9 mouse cellular contexts compared by ENCODE assay signal in genomic region chr11:5862394-5863105, GRCm38 (mm10). TPM values are rescaled to one million over a fixed set of nuclear protein-coding genes. Genes with fewer than 3 reads are reported as not detected.
DNase-seq lines count a peak whose midpoint lies in the region; ATAC-seq lines count a peak whose summit lies in the region.
"Had no signal": no experiment of that assay in that cellular context is flagged by ENCODE, and none has a peak within 500 bp of the region (broad histone marks: within the 10 kb centered on the region; RNA-seq: fewer than 3 reads in every experiment).

No protein-coding gene starts in this region.

- H3K36me3 ChIP-seq in heart, embryonic 12.5 days: peaks cover 17% of the 10 kb centered on the region
- no peaks in the 10 kb centered on the region for H3K36me3 ChIP-seq in hindbrain, embryonic 15.5 days
- H3K36me3 ChIP-seq in liver, embryonic 13.5 days: no peaks in the 10 kb centered on the region
- no peaks in the 10 kb centered on the region; the same call in 1 of the 2 replicates for H3K36me3 ChIP-seq in stomach, embryonic 15.5 days

- 10% methylated on average over 15 of the region's 15 CpGs for WGBS in heart, embryonic 12.5 days
- WGBS in hindbrain, embryonic 15.5 days: 19% methylated on average over 15 of the region's 15 CpGs
- WGBS in liver, embryonic 13.5 days (ENCODE audit: insufficient replicate concordance): 12% methylated on average over 15 of the region's 15 CpGs
- WGBS in stomach, embryonic 15.5 days: 17% methylated on average over 15 of the region's 15 CpGs

- H3K4me2 ChIP-seq in heart, embryonic 12.5 days: peak overlapping the region; percentile 86
- H3K4me2 ChIP-seq in hindbrain, embryonic 15.5 days: peak overlapping the region; percentile 56
- peak overlapping the region; percentile 62 for H3K4me2 ChIP-seq in liver, embryonic 13.5 days
- peak overlapping the region; percentile 87 for H3K4me2 ChIP-seq in stomach, embryonic 15.5 days

- peaks cover 24% of the 10 kb centered on the region for H3K4me1 ChIP-seq in heart, embryonic 12.5 days (replicated peaks)
- peaks cover 15% of the 10 kb centered on the region for H3K4me1 ChIP-seq in hindbrain, embryonic 15.5 days (replicated peaks)
- H3K4me1 ChIP-seq in liver, embryonic 13.5 days (replicated peaks): peaks cover 4% of the 10 kb centered on the region; the same call in 1 of the 2 replicates
- H3K4me1 ChIP-seq in stomach, embryonic 15.5 days: peaks cover 21% of the 10 kb centered on the region

- peak overlapping the region; percentile 69 for H3K9ac ChIP-seq in heart, embryonic 12.5 days
- H3K9ac ChIP-seq in hindbrain, embryonic 15.5 days: no peak overlapping the region
- H3K9ac ChIP-seq in liver, embryonic 13.5 days: peak overlapping the region; percentile 36; the same call in 1 of the 2 replicates
- H3K9ac ChIP-seq in stomach, embryonic 15.5 days: peak overlapping the region; percentile 41; the same call in 1 of the 2 replicates

- H3K9me3 ChIP-seq in heart, embryonic 12.5 days (replicated peaks): peaks cover 4% of the 10 kb centered on the region; the same call in 1 of the 2 replicates
- H3K9me3 ChIP-seq in hindbrain, embryonic 15.5 days: no peaks in the 10 kb centered on the region
- no peaks in the 10 kb centered on the region for H3K9me3 ChIP-seq in liver, embryonic 13.5 days (replicated peaks)
- H3K9me3 ChIP-seq in stomach, embryonic 15.5 days: no peaks in the 10 kb centered on the region

- H3K27me3 ChIP-seq in heart, embryonic 12.5 days (replicated peaks): peaks cover 8% of the 10 kb centered on the region; the same call in 1 of the 2 replicates
- H3K27me3 ChIP-seq in hindbrain, embryonic 15.5 days: peaks cover 29% of the 10 kb centered on the region
- H3K27me3 ChIP-seq in liver, embryonic 13.5 days: peaks cover 53% of the 10 kb centered on the region
- no peaks in the 10 kb centered on the region; the same call in 1 of the 2 replicates for H3K27me3 ChIP-seq in stomach, embryonic 15.5 days (replicated peaks)

- intact Hi-C loops in heart, postnatal 36 days (cut with DNase I): no loop called here

- DNase-seq in heart, postnatal 36 days: no peak
- DNase-seq in embryo, embryonic 10.5 days (ENCODE audit: low spot score): peak; percentile 51
- DNase-seq in liver, embryonic 13.5 days: no peak
- DNase-seq in retina, embryonic 14.5 days (ENCODE audit: low spot score): no peak
- DNase-seq in frontal cortex, postnatal 36 days (ENCODE audit: low spot score in 2 of 2): no peak

- ATAC-seq in heart, embryonic 12.5 days (ENCODE audit: insufficient number of reproducible peaks, low FRiP score): no peak
- ATAC-seq in hindbrain, embryonic 15.5 days (ENCODE audit: low FRiP score, low read depth): no peak
- ATAC-seq in liver, embryonic 13.5 days (ENCODE audit: low read depth): no peak
- no peak for ATAC-seq in stomach, embryonic 15.5 days (ENCODE audit: insufficient read depth, low FRiP score, low read depth)

- peak overlapping the region; percentile 53 for H3K4me3 ChIP-seq in heart, embryonic 12.5 days
- peak overlapping the region; percentile 36 for H3K4me3 ChIP-seq in hindbrain, embryonic 15.5 days
- peak overlapping the region; percentile 46 for H3K4me3 ChIP-seq in liver, embryonic 13.5 days (replicated peaks)
- peak overlapping the region; percentile 51 for H3K4me3 ChIP-seq in stomach, embryonic 15.5 days (replicated peaks)

- no peak overlapping the region for H3K27ac ChIP-seq in heart, embryonic 12.5 days (ENCODE audit: poor library complexity, severe bottlenecking)
- no peak overlapping the region for H3K27ac ChIP-seq in hindbrain, embryonic 15.5 days (replicated peaks)
- H3K27ac ChIP-seq in liver, embryonic 13.5 days: no peak overlapping the region
- H3K27ac ChIP-seq in stomach, embryonic 15.5 days: no peak overlapping the region

RNA-seq across cellular contexts. Expression of gene Aebp1, which starts 0.8 kb away (rescaled TPM):
- polyA plus RNA-seq in heart, embryonic 12.5 days (2016; fragmentation: Nextera tagmentation; extraction: Ambion mirVana): 31.8 and 34.7 TPM in 2 replicates
- total RNA-seq in heart, postnatal 36 days (2021): 10 to 100 TPM; 17.3 to 27.3 TPM
- polyA plus RNA-seq in hindbrain, embryonic 15.5 days (2015; fragmentation: Nextera tagmentation; extraction: Ambion mirVana): 27.1 and 27.4 TPM in 2 replicates
- polyA plus RNA-seq in liver, embryonic 13.5 days (2015; fragmentation: Nextera tagmentation; extraction: Ambion mirVana): 5.9 and 6.5 TPM in 2 replicates
- polyA plus RNA-seq in stomach, embryonic 15.5 days (2015; fragmentation: Nextera tagmentation; extraction: Ambion mirVana): 38.9 and 40.1 TPM in 2 replicates
- total RNA-seq: G1E had no signal
- polyA plus RNA-seq: G1E had no signal

RNA-seq across cellular contexts. Expression of gene Pold2, which starts 15.5 kb away (rescaled TPM):
- 102 and 106 TPM in 2 replicates for polyA plus RNA-seq in heart, embryonic 12.5 days (2016; fragmentation: Nextera tagmentation; extraction: Ambion mirVana)
- total RNA-seq in heart, postnatal 36 days (2021): 10 to 100 TPM; 36.1 to 38.7 TPM
- 63.9 and 67.3 TPM in 2 replicates for polyA plus RNA-seq in hindbrain, embryonic 15.5 days (2015; fragmentation: Nextera tagmentation; extraction: Ambion mirVana)
- 86.1 and 90.7 TPM in 2 replicates for polyA plus RNA-seq in liver, embryonic 13.5 days (2015; fragmentation: Nextera tagmentation; extraction: Ambion mirVana)
- 122 and 134 TPM in 2 replicates for polyA plus RNA-seq in stomach, embryonic 15.5 days (2015; fragmentation: Nextera tagmentation; extraction: Ambion mirVana)

RNA-seq across cellular contexts. Expression of gene Polm, which starts 24.7 kb away (rescaled TPM):
- polyA plus RNA-seq in heart, embryonic 12.5 days (2016; fragmentation: Nextera tagmentation; extraction: Ambion mirVana): 8.4 and 9.0 TPM in 2 replicates
- total RNA-seq in heart, postnatal 36 days (2021): 1 to 10 TPM; 2.7 to 3.1 TPM
- 7.3 TPM in 2 replicates for polyA plus RNA-seq in hindbrain, embryonic 15.5 days (2015; fragmentation: Nextera tagmentation; extraction: Ambion mirVana)
- polyA plus RNA-seq in liver, embryonic 13.5 days (2015; fragmentation: Nextera tagmentation; extraction: Ambion mirVana): 2.0 and 2.2 TPM in 2 replicates
- polyA plus RNA-seq in stomach, embryonic 15.5 days (2015; fragmentation: Nextera tagmentation; extraction: Ambion mirVana): 9.6 and 11.1 TPM in 2 replicates

RNA-seq across cellular contexts. Expression of gene Myl7, which starts 36.0 kb away (rescaled TPM):
- 5,530 and 5,941 TPM in 2 replicates for polyA plus RNA-seq in heart, embryonic 12.5 days (2016; fragmentation: Nextera tagmentation; extraction: Ambion mirVana)
- 100 to 1,000 TPM; 502 to 735 TPM for total RNA-seq in heart, postnatal 36 days (2021)
- 0.36 and 0.69 TPM in 2 replicates for polyA plus RNA-seq in hindbrain, embryonic 15.5 days (2015; fragmentation: Nextera tagmentation; extraction: Ambion mirVana)
- polyA plus RNA-seq in liver, embryonic 13.5 days (2015; fragmentation: Nextera tagmentation; extraction: Ambion mirVana): 9.9 and 14.3 TPM in 2 replicates
- 25.2 and 30.7 TPM in 2 replicates for polyA plus RNA-seq in stomach, embryonic 15.5 days (2015; fragmentation: Nextera tagmentation; extraction: Ambion mirVana)
- total RNA-seq: G1E had no signal
- polyA plus RNA-seq: G1E had no signal

RNA-seq across cellular contexts. Expression of gene Pgam2, which starts 59.0 kb away (rescaled TPM):
- polyA plus RNA-seq in heart, embryonic 12.5 days (2016; fragmentation: Nextera tagmentation; extraction: Ambion mirVana): 738 and 761 TPM in 2 replicates
- total RNA-seq in heart, postnatal 36 days (2021): 100 to 1,000 TPM; 793 to 969 TPM
- polyA plus RNA-seq in hindbrain, embryonic 15.5 days (2015; fragmentation: Nextera tagmentation; extraction: Ambion mirVana): 2.7 and 3.3 TPM in 2 replicates
- polyA plus RNA-seq in liver, embryonic 13.5 days (2015; fragmentation: Nextera tagmentation; extraction: Ambion mirVana): 1.7 and 3.3 TPM in 2 replicates
- polyA plus RNA-seq in stomach, embryonic 15.5 days (2015; fragmentation: Nextera tagmentation; extraction: Ambion mirVana): 3.4 and 6.7 TPM in 2 replicates
